Mouse (Mus musculus) Patski (cell line): ENCODE data around the gene Rpl3l. TPM values are rescaled to one million over a fixed set of nuclear protein-coding genes. Genes with fewer than 3 reads are reported as not detected.
A peak's percentile ranks its signal among the peaks of the same experiment; 100 is the strongest.
"Not testable (repeated sequence)": the region's sequence is repeated elsewhere in the genome, so short reads cannot be mapped to it uniquely, and the experiment has no call there.

ENCODE experiments used
- ATAC-seq: fragments of 100-300 bp; one replicate; pipeline ENCODE4 v1.8.0; 2021
- CTCF ChIA-PET: fragments of 350-600 bp; sonication (Branson Sonifier 250); formaldehyde crosslinking; loops from one replicate; lab custom pipeline; 2022; ENCODE audit warnings: inconsistent platforms; lab: Charles Lee
- POLR2A ChIA-PET: fragments of 350-600 bp; sonication (Branson Sonifier 250); formaldehyde crosslinking; loops from one replicate; lab custom pipeline; 2022; ENCODE audit warnings: antibody characterized with exemption, inconsistent platforms; lab: Charles Lee
- DNase-seq: peaks from one replicate; pipeline ENCODE4 v3.0.0-alpha.2; 2011; ENCODE audit warnings: low read depth, low spot score
- H3K27me3 ChIP-seq: fragments of 371-371 bp; one replicate; pipeline ENCODE4 v1.5.1; 2021
- CTCF ChIP-seq: fragments of 100-300 bp; IDR thresholded peaks from one replicate; pipeline ENCODE4 v1.5.1; 2021
- in situ Hi-C: fragments of 300-500 bp; cut with MboI; formaldehyde crosslinking; loops from 3 replicates; pipeline ENCODE4 v1.11.1; 2018; ENCODE audit warnings: low pct_unique_long_range_greater_than_20kb, mixed read lengths
- polyA plus RNA-seq: library from polyadenylated mRNA; unstranded; gene quantifications from one replicate; pipeline ENCODE4 v1.2.3, GENCODE M21; 2021

Rpl3l gene
- polyA plus RNA-seq, 1 experiment from 2014 or later = 0.15 TPM

DNA sequence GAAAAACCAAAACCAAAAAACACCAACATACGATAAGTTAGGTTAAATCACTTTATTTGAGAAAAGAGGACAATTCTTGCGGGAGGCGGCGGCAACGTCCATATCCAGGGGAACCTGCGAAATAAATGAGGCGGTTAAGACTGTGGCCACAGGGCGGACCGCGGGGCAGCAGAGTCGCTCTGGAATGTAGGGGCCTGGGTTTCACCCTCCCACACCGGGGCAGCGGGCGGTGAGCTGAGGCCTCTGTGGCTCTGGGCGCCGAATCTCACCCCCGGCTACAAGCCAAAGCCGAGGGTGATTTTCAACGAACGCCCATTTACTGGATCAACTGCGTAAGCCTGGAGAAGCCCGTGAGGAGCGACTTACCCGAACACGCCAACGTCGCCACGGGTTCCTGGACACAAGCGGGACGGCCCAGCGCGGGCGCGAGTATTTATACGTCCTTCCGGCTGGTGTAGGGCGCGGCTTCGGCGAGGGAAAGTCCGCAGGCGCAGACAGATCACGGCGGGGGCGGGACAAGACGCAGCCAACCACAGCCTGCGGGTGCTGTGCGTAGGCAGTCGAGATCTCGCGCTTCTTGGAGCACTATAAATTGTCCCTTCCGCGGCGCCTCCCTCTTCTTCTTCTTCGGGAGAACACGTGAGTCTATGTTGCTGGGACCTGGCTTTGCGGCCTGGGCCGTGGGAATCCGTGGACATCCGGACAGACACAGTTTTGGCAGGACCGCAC is 8.0 kb upstream of the Rpl3l start:
- ChIA-PET CTCF (no interaction called here), POLR2A (interaction anchor here (0.8 kb wide), 1 partner anchor 19 kb away, joined by 7 read pairs; no protein-coding TSS in a partner anchor)
- H3K27me3 ChIP-seq = no peaks in the 10 kb centered on the region
- peak; percentile 80 for ATAC-seq
- TF ChIP-seq CTCF = no peak
- DNase-seq = peak; percentile 91
- in situ Hi-C loops = loop anchor here (5.0 kb wide), 1 partner anchor 1823 kb away; no protein-coding TSS in a partner anchor

DNA sequence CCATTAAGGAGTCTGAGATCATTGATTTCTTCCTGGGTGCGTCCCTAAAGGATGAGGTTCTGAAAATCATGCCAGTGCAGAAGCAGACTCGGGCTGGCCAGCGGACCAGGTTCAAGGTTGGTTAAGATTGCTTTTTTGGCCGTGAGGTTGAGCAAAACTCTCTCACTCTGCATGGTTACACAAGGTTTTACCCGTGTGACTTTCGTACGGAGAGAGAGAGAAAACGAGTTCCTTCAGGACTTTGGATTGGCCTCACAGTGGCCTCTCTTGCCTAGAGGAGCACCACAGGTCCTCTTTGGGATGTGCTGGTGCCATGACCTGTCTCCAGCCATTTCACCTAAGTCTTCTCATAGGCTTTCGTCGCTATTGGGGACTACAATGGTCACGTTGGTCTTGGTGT is 7.0 kb upstream of the Rpl3l start:
- H3K27me3 ChIP-seq, CTCF ChIA-PET, DNase-seq, POLR2A ChIA-PET, ATAC-seq: not testable (repeated sequence)
- in situ Hi-C loops = loop anchor here (5.0 kb wide), 1 partner anchor 1822 kb away; no protein-coding TSS in a partner anchor

DNA sequence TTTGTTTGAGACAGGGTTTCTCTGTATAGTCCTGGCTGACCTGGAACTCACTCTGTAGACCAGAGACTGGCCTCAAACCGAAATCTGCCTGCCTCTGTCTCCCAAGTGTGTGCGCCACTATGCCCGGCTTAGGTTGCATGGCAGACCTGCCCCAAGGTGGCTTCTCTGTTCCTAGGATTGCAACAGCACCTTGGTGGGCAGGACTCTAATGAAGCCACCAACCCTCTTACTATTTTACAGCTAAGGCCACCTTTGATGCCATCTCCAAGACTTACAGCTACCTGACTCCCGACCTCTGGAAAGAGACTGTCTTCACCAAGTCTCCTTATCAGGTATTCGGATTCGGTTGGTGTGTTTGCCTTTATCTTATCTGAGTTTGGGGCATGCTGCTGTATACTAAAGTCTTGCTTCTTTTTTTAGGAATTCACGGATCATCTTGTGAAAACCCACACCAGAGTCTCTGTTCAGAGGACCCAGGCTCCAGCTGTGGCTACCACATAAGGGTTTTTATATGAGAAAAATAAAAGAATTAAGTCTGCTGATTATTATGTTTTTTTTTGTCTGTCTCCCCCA is 6.2 kb upstream of the Rpl3l start:
- in situ Hi-C loops = loop anchor here (5.0 kb wide), 1 partner anchor 1821 kb away; no protein-coding TSS in a partner anchor
- CTCF ChIA-PET, ATAC-seq, H3K27me3 ChIP-seq, DNase-seq: not testable (repeated sequence)
- POLR2A ChIA-PET = interaction anchor here (0.6 to 1.6 kb wide), 5 partner anchors 14 to 84 kb away, joined by 3 to 4 read pairs (median 3); partner anchors contain the start of genes Msrb1 and Tbl3

DNA sequence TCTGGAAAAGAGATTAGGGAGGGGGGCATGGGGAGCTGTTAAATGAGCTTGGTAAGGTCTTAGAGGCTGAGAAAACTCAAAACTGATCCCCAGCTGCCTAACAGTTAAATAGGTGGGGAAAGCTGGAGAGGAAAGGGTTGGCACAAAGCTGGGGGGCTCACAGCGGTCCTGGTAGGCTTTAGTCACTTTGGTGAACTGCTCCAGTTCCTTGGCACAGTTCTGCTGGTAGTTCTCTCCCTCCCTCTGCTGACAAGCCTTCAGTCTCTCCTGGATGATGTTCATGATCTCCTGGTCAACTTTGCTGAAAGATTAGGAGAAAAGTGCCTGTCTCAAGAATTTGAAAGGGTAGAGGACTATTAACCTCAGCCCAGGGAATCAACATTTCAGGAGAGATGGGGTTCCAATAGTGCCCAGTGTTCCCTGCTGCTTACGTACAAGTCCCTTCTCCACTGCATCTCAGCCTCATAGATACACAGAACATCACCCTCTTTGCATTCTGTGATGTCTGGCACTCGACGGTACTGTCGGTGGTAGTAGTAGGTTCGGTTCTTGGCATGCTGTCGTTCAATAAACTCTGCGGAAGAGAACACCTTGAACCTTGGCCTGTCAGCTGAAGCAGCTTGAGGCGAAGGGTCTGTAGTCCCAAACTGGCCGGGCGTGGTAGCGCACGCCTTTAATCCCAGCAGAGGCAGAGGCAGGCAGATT is 5.2 kb upstream of the Rpl3l start:
- DNase-seq = no peak
- H3K27me3 ChIP-seq = no peaks in the 10 kb centered on the region
- in situ Hi-C loops = loop anchor here (5.0 kb wide), 1 partner anchor 1820 kb away; no protein-coding TSS in a partner anchor
- ChIA-PET POLR2A (interaction anchor here (0.7 to 1.6 kb wide), 4 partner anchors 15 to 51 kb away, joined by 3 to 4 read pairs (median 3); partner anchors contain the start of gene Tbl3), CTCF (interaction anchor here (2.9 kb wide), 1 partner anchor 12 kb away, joined by 22 read pairs; the partner anchor contains the start of gene Msrb1)
- TF ChIP-seq CTCF = no peak
- no peak for ATAC-seq

DNA sequence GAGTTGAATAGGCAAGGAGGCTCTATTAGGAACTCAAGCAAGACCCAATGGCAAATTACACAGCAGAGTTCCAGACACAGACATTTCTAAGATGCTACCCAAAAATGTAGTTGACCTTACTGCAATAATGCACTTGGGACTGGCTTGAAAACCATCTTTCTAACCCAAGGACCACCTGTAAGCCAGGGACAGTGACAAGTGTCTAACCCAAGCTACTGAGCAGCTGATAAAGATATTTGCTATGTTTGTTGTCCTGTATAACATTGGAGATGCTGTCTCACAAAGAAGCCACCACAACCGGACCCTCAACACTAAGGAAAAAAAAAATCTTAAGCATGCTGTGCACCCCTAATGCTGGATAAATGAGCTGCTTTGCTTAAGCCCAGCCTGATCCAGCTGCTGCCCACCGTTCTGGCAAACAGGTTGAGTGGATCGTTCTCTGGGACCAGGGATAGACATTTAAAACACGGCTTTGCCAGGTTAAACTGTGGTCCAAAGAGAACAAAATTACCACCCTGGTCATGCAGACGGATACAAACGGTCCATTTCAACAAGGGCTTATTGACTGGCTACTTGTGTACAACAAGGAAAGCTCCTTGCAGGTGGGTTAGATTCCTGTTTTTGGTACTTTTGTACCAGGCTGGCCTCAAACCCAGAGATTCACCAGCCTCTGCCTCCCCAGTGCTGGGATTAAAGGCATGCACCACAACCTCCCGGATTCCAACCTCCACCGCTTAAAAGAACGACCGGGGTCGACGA is 4.3 kb upstream of the Rpl3l start:
- in situ Hi-C loops = loop anchor here (5.0 kb wide), 1 partner anchor 1819 kb away; no protein-coding TSS in a partner anchor
- H3K27me3 ChIP-seq = no peaks in the 10 kb centered on the region
- POLR2A ChIA-PET = interaction anchor here (1.1 kb wide), 1 partner anchor 10 kb away, joined by 3 read pairs; no protein-coding TSS in a partner anchor
- no peak for TF ChIP-seq CTCF
- CTCF ChIA-PET = interaction anchor here (1.7 to 2.9 kb wide), 2 partner anchors 11 to 34 kb away, joined by 5 to 22 read pairs; partner anchors contain the start of genes Msrb1 and Syngr3
- no peak for ATAC-seq
- DNase-seq = no peak

DNA sequence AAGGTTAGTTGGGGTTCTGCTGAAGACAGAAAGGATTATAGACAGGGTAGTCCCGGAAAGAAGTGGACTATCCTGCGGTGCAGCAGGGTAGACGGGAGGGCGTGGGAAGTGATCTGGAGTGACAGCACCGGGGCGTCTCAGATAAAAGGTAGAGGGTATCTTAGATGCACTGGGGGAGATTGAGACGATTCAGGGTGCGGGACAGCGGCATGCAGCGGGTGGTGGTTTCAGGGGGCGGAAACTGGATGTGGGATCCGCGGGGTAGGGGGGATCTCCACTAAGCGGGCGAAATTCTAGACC is 3.8 kb upstream of the Rpl3l start:
- ATAC-seq = no peak
- POLR2A ChIA-PET = interaction anchor here (1.0 to 1.1 kb wide), 2 partner anchors 9 to 13 kb away, joined by 3 read pairs; partner anchors contain the start of gene Msrb1

DNA sequence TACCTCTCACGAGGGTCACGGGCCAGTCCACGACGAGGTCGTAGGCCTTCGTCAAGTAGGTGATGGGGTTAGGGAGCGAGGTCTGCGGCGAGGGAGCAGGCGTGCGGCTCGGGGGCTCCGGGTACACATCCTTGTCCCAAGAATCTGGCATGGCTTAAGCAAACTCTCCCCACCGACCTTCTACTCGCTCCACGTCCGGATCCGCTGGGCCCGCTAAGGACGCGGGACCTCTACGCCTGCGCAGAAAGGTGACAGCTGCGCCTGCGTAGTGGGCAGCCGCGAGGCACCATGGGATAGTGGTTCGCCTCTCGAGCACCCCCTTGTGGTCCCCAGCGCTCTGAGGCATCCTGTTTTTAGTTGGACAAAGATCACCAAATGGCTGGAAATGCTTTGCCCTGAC is 3.4 kb upstream of the Rpl3l start, which contains the start of gene Ndufb10:
Ndufb10 (minus strand) TSS at position 295 of the 400 bp plus-strand sequence.
- ChIA-PET CTCF (interaction anchor here (0.9 to 2.9 kb wide), 3 partner anchors 10 to 97 kb away, joined by 3 to 22 read pairs (median 5); partner anchors contain the start of genes Msrb1 and Syngr3), POLR2A (interaction anchor here (0.7 to 1.1 kb wide), 4 partner anchors 9 to 494 kb away, joined by 3 read pairs; partner anchors contain the start of gene Msrb1)
- DNase-seq (peak; percentile 73), ATAC-seq (peak; percentile 18)
- in situ Hi-C loops = loop anchor here (5.0 kb wide), 1 partner anchor 1818 kb away; no protein-coding TSS in a partner anchor
- no peaks in the 10 kb centered on the region for H3K27me3 ChIP-seq
- TF ChIP-seq CTCF = no peak

More for the DNA sequence above, 3.8 kb upstream of the Rpl3l start:
- no peaks in the 10 kb centered on the region for H3K27me3 ChIP-seq
- DNase-seq = no peak
- no peak for TF ChIP-seq CTCF
- CTCF ChIA-PET = interaction anchor here (0.9 to 2.9 kb wide), 3 partner anchors 11 to 97 kb away, joined by 3 to 22 read pairs (median 5); partner anchors contain the start of genes Msrb1 and Syngr3
- in situ Hi-C loops = loop anchor here (5.0 kb wide), 1 partner anchor 1818 kb away; no protein-coding TSS in a partner anchor

DNA sequence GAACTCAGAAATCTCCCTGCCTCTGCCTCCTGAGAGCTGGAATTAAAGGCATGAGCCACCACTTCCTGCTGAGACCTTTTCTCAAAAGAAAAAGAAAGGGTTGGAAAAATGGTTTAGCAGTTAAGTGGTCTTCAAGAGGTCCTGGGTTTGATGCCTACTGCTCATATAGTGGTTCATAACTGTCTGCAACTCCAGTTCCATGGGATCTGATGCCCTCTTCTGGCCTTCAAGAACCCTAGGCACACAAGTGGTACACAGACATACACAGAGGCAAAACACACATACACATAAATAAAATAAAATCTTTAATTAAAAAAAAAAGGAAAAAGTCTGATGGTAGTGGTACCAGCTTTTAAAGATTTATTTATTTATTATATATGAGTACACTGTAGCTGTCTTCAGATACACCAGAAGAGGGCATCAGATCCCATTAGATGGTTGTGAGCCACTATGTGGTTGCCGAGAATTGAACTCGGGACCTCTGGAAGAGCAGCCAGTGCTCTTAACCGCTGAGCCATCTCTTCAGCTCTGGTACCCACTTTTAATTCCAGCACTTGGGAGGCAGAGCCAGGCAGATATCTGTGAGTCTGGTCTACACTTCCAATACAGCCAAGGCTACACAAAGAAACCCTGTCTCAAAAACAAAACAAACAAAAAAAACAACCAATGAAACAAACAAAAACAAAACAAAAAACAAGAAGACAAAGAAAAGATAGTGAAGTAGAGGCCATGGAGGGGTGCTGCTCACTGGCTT is 1.8 kb upstream of the Rpl3l start:
- POLR2A ChIA-PET = interaction anchor here (0.6 kb wide), 1 partner anchor 220 kb away, joined by 3 read pairs; no protein-coding TSS in a partner anchor

More for the DNA sequence above, 1.8 kb upstream of the Rpl3l start:
- in situ Hi-C loops = no loop called here
- CTCF ChIA-PET = interaction anchor here (1.1 to 2.9 kb wide), 2 partner anchors 9 to 36 kb away, joined by 3 to 22 read pairs; partner anchors contain the start of gene Msrb1
- no peaks in the 10 kb centered on the region for H3K27me3 ChIP-seq
- ATAC-seq (no peak), DNase-seq (no peak)
- TF ChIP-seq CTCF = no peak
